Mouse (Mus musculus) spleen, adult 12 weeks (tissue): ENCODE data around the gene Tnfrsf13c.
"Not testable (repeated sequence)": the region's sequence is repeated elsewhere in the genome, so short reads cannot be mapped to it uniquely, and the experiment has no call there.

ENCODE experiments used
- DNase-seq: peaks from one replicate; pipeline ENCODE4 v3.0.0; 2022; ENCODE audit warnings: low spot score

Gene Tnfrsf13c

GRCm38 (mm10) chr15:82223657-82224601, at the start of gene Tnfrsf13c:
TSS of gene Tnfrsf13c (minus strand) at chr15:82224369.
- DNase-seq: peak; percentile 65

DNA sequence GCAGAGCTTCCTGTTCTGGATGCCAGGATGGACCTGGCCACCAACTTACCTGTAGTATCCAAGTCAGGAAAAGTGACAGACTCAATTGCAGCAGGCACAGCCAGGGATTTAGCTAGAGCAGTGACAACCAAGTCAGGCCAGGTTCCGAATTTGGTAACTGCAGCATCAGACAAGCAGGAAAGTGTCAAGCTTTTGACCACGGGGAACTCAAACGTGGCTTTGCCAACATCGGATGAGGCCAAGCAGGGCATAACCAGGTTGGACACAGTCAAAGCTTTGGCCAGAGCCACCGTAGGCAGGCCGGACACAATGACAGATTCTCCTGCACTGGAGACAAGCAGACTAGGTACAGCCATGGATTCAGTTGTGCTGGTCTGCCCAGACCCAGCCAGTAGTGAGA, 48.1 kb upstream of the Tnfrsf13c start:
- DNase-seq: no peak

- DNase-seq: peak; percentile 34
Measured at GRCm38 (mm10) chr15:82271201-82271600, 47.0 kb upstream of the Tnfrsf13c start.

GRCm38 (mm10) chr15:82268783-82269182, 44.6 kb upstream of the Tnfrsf13c start:
- DNase-seq: no peak

- DNase-seq: no peak
Measured at GRCm38 (mm10) chr15:82268185-82268584, 44.0 kb upstream of the Tnfrsf13c start.

- DNase-seq: peak; percentile 41
Measured at GRCm38 (mm10) chr15:82266356-82266755, 42.2 kb upstream of the Tnfrsf13c start.

DNA sequence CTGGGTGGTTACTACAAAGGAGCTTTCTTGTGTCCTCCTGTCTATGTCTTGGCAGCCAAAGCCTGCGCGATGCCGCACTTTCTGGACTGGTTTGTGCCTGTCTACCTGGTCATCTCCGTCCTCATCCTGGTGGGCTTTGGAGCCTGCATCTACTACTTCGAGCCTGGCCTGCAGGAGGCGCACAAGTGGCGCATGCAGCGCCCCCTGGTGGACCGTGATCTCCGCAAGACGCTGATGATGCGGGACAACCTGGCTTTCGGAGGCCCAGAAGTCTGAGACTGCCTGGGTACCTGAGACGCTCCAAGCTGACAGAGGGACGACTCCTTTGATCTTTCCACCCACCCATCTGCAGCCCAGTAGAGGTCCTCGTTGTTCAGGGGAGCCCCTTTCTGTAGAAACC, 35.3 kb upstream of the Tnfrsf13c start:
- peak; percentile 55 for DNase-seq

DNA sequence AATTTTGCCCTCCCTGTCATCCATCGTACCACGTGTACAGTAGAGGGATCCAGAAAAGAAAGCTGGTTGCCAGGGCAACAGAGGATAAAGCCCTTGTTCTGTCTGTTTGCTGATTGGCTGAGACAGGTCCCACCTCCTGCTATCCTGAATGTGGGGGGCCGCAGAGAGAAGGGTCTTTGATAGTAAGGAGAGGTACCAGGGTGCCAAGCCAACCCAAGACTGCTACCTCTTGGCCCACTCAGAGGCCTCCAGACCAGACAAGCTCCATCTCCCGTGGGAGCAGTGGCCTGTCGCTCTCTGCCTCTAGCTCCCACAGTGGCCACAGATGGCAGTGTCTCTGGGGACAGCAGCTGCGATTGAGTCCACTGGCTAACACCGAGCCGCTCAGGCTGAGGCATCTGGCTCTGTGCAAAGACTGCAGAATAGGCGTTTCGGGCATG, 31.8 kb upstream of the Tnfrsf13c start:
- DNase-seq: no peak

GRCm38 (mm10) chr15:82255248-82255647, 31.1 kb upstream of the Tnfrsf13c start:
- no peak for DNase-seq

DNA sequence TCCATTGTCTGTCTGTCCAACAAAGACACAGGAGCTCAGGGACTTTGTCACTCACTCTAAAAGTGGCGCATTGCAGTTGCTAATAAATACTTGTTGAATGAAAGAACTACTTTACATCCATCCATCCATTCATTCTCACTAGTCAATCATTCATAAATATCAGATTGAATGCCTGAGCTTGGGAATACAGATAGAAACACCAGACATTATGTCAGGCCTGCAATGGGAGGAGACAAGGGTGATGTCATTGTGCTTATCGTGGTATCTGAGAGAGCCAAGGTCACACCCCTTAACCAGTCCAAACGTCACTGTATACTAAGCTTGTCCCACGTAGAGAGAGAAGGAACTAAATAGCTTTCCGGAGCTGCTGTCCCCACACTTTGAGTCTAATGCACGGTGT, 27.9 kb upstream of the Tnfrsf13c start, which contains the start of gene 1500009C09Rik:
Gene 1500009C09Rik, plus strand, starts transcription at position 301 of the 400 bp plus-strand sequence.
- DNase-seq: no peak

DNA sequence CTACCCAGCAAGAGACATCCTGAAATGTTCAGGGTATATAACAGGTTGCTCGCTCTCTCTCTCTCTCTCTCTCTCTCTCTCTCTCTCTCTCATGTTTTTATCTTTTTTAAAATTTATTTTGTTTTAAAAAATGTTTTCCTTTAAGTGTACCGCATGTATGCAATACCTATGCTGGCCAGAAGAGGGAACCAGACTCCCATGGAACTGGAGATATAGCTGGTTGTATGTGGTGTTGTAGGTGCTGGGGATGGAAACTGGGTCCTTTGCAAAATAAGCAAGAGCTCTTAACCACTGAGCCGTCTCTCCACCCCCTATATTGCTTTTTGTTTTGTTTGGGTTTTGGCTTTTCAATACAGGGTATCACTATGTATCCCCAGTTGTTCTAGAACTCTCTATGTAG, 27.4 kb upstream of the Tnfrsf13c start:
- no peak for DNase-seq

DNA sequence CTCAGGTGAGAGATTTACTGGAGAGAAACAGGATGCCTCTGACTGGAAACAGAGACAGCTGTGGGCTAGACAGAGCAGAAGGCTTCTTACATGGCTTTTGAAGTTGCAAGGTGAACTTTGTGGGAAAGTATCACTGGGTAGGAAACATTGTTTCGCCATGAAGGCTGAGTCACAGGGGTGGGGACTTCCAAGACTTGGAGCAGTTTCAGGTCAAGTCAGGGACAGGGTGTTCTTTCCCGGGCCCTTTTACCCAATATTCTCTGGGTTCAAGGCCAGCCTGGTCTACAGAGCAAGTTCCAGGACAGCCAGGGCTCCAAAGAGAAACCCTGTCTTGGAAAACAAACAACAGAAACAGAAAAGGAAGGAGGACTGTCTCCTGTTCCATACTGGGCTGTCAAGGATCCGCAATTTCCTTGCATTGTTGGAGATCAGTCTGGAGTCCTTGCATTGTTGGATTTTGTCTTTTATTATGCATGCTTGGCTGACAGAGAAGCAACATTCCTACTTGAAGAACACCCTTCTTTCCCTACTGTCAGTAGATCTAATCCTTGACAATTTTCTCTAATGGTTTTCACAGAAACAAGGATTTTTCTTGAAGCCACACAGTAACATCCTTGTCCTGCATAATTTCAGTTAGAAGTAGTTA, 23.1 kb upstream of the Tnfrsf13c start:
- DNase-seq: no peak

DNA sequence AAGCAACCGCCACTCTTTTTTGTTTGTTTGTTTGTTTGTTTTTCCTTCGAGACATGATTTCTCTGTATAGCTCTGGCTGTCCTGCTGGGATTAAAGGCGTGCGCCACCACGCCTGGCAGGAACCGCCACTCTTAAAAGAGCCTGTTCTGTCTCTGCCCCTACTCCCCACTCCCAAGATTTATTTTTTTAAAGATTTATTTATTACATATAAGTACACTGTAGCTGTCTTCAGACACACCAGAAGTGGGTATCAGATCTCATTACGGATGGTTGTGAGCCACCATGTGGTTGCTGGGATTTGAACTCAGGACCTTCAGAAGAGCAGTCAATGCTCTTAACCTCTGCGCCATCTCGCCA, 20.6 kb upstream of the Tnfrsf13c start:
- not testable (repeated sequence) for DNase-seq

GRCm38 (mm10) chr15:82244115-82244804, 20.1 kb upstream of the Tnfrsf13c start, which contains the start of gene Cenpm:
TSS of gene Cenpm (minus strand) at chr15:82244748.
- DNase-seq: peak; percentile 94

- no peak for DNase-seq
Measured at GRCm38 (mm10) chr15:82243742-82244114, 19.6 kb upstream of the Tnfrsf13c start.

DNA sequence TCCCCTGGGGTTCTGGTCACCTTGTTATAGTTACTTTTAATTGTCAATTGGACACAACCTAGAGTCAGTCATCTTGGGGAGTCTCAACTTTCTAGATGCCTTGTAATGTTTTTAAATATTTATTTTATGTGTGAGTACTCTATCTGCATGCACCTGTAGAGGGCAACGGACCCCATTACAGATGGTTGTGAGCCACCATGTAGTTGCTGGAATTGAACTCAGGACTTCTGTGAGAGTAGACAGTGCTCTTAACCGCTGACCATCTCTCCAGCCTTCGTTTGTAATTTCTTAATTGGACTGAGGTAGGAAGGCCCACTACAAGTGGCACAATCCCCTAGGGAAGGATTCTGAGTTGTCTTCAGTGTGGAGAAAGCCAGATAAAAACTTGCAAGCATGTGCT, 19.1 kb upstream of the Tnfrsf13c start:
- no peak for DNase-seq

- peak; percentile 78 for DNase-seq
Measured at GRCm38 (mm10) chr15:82236565-82236964, 12.4 kb upstream of the Tnfrsf13c start.

DNA sequence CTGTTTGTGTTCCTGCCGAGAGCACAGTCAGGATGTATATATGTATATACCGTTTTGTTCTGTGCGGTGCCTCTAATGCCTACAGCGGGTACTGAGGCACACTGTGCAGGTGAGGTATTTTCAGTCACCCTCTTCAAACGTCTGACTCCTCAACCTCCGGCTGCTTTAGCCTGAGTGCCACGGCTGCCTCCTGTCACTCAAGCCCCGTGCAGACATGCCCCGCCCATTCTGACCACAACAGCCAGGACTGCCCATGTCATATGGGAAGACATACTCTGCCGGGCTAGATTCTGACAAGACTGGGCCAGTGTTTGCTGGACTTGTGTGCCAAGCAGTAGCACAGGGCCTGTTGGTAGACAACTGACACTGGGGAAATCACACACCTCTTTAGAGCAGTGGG, 11.5 kb upstream of the Tnfrsf13c start:
- DNase-seq: no peak

DNA sequence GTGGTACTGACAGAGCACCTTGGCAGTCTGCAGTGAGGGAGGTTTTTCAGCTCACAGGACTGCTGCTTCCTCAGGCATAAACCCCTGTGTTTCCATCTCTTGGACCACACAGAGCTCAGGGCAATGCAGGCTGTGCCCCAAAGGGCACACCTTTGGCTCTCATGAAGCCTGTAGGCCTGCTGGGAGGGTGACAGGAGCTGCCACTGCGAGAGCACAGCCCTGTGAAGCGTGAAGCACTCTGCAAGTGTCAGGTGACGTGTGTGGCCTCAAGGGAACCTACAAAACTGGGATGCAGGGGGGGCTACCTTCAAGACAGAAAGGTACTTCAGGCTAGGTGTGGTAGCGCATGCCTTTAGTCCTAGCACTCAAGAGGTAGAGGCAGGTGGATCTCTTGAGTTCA, 8.5 kb upstream of the Tnfrsf13c start:
- DNase-seq: no peak

- DNase-seq: no peak
Measured at GRCm38 (mm10) chr15:82231591-82232378, 7.6 kb upstream of the Tnfrsf13c start.

DNA sequence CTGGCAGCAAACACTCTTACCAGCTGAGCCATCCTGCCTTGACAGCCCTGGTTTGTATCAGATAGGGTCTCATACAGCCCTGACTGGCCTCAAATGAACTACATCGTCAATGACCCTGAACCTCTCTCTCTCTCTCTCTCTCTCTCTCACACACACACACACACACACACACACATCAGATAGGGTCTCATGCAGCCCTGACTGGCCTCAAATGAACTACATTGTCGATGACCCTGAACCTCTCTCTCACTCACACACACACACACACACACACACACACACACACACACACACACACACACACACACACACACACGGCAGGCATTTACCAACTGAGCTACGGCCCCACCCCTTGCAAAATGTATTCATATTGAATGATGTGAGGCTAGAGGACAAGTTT, 6.9 kb upstream of the Tnfrsf13c start:
- no peak for DNase-seq
